Mouse (Mus musculus) neutrophil, adult 59 days (primary cell): ENCODE results near the gene Phgr1. TPM values are rescaled to one million over a fixed set of nuclear protein-coding genes. Genes with fewer than 3 reads are reported as not detected.

ENCODE experiments used
- total RNA-seq, 2 experiments: library from RNA; stranded (reverse); gene quantifications; 1 replicate in 1 of 2; 2 replicates in 1 of 2; pipeline ENCODE4 v1.2.4; 2023

Phgr1 gene
- not detected for total RNA-seq

DNA sequence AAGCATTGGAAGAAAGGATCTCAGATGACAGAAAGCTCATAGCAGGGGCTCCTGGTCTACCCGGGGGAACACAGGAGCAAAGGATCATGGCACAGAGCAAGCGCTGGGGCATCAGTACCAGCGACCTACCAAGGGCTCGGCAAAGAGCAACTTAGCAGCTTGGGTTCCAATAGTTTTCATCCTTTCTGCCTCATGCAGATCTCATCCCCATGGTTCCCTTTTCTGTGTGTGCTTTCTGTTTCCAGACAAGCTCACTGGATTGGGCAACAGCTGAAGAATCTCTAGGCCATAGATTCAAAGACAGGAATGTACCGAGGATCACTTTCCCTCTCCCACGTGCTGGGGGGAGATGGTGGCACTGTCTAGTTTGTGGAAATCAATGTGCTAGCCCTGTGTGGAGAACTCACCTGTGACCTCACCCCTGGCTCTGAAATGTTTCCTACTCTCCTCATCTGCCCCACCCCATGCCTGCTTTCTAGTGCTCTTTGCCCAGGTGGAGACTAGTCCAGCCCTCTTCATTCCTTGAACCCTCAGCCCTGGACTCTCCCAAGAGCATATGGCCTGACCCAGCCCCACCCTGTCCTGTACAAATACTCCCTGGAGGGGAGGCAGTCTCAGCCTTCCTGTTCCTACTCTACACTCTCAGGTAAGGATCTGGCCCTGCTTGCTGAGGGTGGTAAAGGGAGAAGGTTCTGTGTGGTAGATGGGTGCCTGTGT is at the start of gene Phgr1:
TSS of gene Phgr1 (plus strand) at position 612 of the 717 bp plus-strand sequence.

DNA sequence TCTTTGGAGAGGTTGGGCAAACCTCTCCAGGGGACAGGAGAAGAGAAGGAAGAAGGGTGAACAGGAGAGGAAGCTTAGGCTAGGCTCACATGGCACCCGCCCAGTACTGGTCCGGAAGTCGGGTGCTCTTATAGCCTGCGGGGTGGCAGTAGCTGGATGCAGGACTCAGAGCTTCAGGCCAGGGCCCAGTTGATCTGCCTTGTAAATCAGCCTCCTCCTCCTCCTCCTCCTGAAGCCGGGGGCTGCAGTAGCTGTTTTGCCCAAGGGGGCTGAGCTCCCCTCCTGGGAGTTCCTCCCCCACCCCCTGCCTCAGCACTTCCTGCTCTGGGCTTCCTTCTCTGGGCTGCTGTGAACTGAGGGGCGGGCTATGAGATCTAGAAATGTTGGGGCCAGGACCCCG is 44.2 kb upstream of the Phgr1 start, which contains the start of gene Plcb2:
TSS of gene Plcb2 (minus strand) at position 102 of the 400 bp plus-strand sequence.

DNA sequence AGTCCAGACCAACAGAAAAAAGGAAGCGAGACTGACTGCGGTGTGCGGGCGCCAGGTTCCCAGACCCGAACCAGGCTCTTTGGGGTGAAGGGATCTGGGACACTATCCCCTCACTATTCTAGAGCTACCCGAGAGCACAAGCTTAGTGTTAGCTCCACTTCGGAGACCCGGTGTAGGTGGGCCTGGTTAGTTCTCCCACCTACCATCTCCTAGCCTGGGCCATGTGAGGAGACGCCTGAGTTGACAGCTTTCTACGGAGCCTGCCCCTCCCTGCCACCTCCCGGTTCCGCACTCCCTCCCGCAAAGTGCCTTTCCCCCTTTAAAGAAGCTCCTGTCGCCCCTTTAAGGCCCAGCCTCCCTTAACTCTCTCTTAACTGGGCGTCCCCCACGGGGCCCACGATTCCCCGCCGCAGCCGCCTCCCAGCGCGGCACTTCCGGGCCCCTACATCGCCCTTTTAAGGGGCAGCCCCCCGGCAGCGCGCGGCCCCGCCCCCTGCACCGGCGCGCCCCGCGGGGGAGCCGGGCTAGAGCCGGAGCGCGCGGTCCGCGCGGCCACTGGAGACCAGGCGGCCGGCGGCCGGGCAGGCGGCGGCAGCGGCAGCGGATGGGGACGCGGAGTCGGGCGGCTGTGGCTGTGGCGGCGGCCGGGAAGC is 27.2 kb upstream of the Phgr1 start, which contains the start of gene Inafm2:
TSS of gene Inafm2 (plus strand) at position 527 of the 653 bp plus-strand sequence.

DNA sequence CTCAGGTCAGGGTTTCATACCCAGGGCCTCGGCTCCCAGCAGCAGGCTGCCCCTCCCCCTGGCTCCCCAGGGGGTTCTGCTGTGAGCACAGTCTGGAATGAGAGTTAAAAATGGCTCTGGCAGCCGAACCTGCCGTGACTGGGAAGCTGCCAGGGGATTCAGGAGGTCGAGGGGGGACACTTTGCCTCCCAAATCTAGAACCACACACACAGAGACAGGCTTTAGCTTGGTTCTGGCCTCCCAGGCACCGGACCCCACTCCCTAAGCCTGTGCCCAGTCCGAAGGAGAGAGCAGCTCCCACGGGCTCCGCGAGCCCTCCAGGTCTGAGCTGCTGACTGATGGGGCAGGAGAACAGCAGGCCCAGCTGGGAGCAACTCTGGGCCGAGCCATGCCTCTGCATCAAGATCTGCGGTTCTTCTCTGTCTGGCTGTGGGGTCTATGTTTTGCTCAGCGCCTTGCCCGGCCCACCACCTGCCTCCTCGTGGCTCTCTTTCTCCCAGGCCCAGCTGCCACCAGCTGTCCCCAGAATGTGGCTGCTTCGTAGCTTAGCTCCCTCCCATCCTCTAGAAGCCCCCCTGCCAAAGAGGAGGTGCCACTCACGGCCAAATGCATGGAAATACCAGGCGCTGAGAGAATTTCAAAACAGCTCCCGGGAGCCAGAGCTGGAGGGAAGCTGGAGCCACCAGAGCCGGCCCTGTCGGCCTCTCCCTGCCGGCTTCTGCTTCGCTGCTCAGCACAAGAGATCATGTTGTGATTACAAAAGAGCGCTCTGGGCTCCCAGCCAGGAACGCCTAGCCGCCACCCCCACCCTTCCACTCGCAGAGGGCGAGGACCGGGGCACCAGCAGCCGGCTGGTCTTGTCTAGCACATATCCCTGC is 10.4 kb upstream of the Phgr1 start, which contains the start of gene Ccdc9b:
TSS of gene Ccdc9b (minus strand) at position 756 of the 878 bp plus-strand sequence.

DNA sequence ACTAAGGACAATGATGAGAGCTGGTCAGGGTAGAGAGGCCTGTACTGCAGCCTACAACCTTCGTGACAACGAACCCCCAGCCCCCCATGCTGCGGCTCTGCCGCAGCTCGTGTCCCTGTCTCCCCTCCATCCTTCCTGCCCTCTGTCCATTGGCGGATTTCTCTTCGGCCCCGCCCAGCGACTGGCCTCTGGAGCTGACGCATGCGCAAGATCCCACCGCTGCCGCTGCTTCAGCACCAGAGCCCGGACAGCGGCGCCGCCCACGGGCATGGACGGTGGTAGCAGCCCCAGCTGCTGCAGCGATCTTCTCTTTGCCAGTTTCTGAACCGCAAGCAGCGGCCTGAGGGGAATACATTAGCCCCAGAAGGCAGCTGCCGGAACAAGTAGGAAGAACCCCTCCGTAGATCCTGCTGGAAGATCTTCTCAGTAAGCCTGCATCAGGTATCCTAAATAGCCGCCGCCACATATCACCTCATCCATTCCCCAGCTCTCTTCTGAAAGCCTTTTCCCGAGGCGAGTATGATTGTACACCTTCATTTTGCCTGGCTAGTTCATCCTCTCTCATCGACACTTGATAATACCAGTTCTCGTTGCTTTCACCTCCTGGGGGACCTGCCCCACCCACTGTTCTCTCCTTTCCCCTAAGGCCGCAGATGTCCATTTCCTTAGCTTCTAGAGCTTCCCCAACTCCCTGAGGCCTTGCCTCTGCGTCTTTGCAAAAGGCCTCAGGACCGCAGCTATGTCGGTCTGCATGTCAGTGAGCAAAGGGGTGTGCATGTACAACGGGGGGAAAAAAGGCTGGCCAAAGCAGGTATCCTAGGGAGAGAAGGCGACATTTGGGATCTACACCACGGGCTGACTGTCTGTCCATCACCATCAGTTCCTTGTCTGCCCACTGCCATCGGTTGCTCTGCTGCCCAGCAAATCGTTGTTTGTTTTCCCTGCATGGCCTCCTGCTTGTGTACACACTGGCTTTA is 7.2 kb downstream of the Phgr1 start, which contains the start of gene Disp2:
TSS of gene Disp2 (plus strand) at position 216 of the 977 bp plus-strand sequence.

DNA sequence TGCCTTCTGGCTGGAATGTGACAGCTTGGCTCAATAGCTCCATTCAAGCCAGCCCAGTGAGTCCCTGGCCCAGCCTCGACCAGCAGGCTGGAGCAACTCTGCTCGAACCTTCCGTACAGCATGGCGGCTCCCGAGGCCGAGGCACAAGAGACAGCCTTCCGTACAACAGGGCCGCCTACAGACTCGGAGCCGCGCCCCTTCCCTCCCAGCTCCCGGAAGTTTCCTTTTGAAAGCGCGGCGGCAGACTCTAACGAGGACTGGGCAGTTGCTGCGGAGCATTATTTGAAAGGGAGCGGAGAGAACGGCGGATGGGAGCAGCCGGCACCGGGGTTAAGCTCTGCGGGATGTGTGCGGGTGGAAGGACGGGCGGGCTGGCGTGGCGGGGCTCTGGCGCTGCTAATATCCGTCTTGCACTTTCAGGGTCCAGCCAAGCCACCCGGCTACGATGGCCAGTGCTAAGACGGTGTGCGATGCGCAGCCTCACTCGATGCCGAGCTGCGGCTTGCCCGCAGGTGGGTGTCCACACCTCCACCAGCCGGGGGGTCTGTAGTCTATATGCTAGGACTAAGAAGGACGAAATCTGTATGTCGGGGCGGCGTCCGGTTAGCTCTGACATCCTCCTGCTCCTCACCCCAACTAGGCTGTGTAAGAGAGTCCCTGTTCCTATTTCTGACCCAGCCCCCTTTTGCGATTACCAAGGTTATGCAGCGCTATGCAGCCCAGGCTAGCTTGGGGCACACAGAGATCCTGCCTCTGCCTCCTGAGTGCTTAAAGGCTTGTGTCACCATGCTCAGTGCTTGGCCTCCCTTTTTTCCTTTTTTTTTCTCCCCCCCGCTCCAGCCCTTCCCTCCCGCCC is 41.6 kb downstream of the Phgr1 start, which contains the start of gene Knstrn:
TSS of gene Knstrn (plus strand) at position 23 of the 856 bp plus-strand sequence.

Other genes with a start within 250 kb of the Phgr1 start
- gene Bmf, start 223.1 kb upstream of the Phgr1 start, total RNA-seq = 10 to 100 TPM; 11.5 to 15.4 TPM
- gene Bub1b, start 174.6 kb upstream of the Phgr1 start, total RNA-seq = 10 to 100 TPM; 46.1 to 54.8 TPM
- gene Pak6, start 109.5 kb upstream of the Phgr1 start, total RNA-seq = not detected
- gene Ankrd63, start 68.8 kb upstream of the Phgr1 start, total RNA-seq = 1 to 10 TPM; 1.1 TPM
- gene Plcb2, start 44.3 kb upstream of the Phgr1 start, total RNA-seq = 100 to 1,000 TPM; 150 to 176 TPM
- 10 to 100 TPM; 11.4 to 12.8 TPM for gene Inafm2, start 27.0 kb upstream of the Phgr1 start, total RNA-seq
- under 1 TPM; 0.18 to 0.75 TPM for gene Ccdc9b, start 10.1 kb upstream of the Phgr1 start, total RNA-seq
- gene Disp2, start 7.0 kb downstream of the Phgr1 start, total RNA-seq = not detected
- 10 to 100 TPM; 42.2 to 53.8 TPM for gene Knstrn, start 41.2 kb downstream of the Phgr1 start, total RNA-seq
- gene Ivd, start 89.2 kb downstream of the Phgr1 start, total RNA-seq = 10 to 100 TPM; 31.4 to 36.0 TPM
- 10 to 100 TPM in 1 of 2 experiments, 1 to 10 TPM in 1; 8.3 to 10.1 TPM for gene Bahd1, start 127.6 kb downstream of the Phgr1 start, total RNA-seq
- gene Chst14, start 153.7 kb downstream of the Phgr1 start, total RNA-seq = 1 to 10 TPM; 3.4 to 4.7 TPM